Mouse (Mus musculus) T-helper 1 cell (primary cell): ENCODE measurements around the gene Ctc1.

Source experiments
- in situ Hi-C: fragments of 300-600 bp; cut with MboI, MseI; formaldehyde crosslinking; loops from one replicate; pipeline ENCODE4 v1.15.1; 2025; ENCODE audit warnings: high pct_unique_total_duplicates

The Ctc1 gene

GRCm38 (mm10) chr11:69066956-69067355 lies 51.2 kb downstream of the Ctc1 start:
- in situ Hi-C loops: loop anchor here (10.0 kb wide), 1 partner anchor 168 kb away; the partner anchor contains the start of gene Gucy2e

- in situ Hi-C loops: loop anchor here (10.0 kb wide), 1 partner anchor 167 kb away; the partner anchor contains the start of gene Gucy2e
Observed at GRCm38 (mm10) chr11:69067601-69068000, 51.9 kb downstream of the Ctc1 start.

GRCm38 (mm10) chr11:69070093-69070492 lies 54.4 kb downstream of the Ctc1 start:
- in situ Hi-C loops: no loop called here

GRCm38 (mm10) chr11:69070590-69071222 lies 55.0 kb downstream of the Ctc1 start, which contains the start of gene Tmem107:
Tmem107 (plus strand) TSS chr11:69070806.
- in situ Hi-C loops: no loop called here

- in situ Hi-C loops: no loop called here
Observed at GRCm38 (mm10) chr11:69071262-69071661, 55.6 kb downstream of the Ctc1 start.

- in situ Hi-C loops: no loop called here
Observed at GRCm38 (mm10) chr11:69072234-69072633, 56.5 kb downstream of the Ctc1 start.

GRCm38 (mm10) chr11:69072666-69073064 lies 57.0 kb downstream of the Ctc1 start:
- in situ Hi-C loops: no loop called here

GRCm38 (mm10) chr11:69073065-69073888 lies 57.6 kb downstream of the Ctc1 start:
- in situ Hi-C loops: no loop called here

GRCm38 (mm10) chr11:69073951-69074775 lies 58.5 kb downstream of the Ctc1 start:
- in situ Hi-C loops: no loop called here

GRCm38 (mm10) chr11:69074776-69075069 lies 59.0 kb downstream of the Ctc1 start:
- in situ Hi-C loops: no loop called here

- in situ Hi-C loops: no loop called here
Observed at GRCm38 (mm10) chr11:69075764-69076479, 60.2 kb downstream of the Ctc1 start.

- in situ Hi-C loops: no loop called here
Observed at GRCm38 (mm10) chr11:69076572-69076971, 60.9 kb downstream of the Ctc1 start.

- in situ Hi-C loops: no loop called here
Observed at GRCm38 (mm10) chr11:69077316-69077715, 61.6 kb downstream of the Ctc1 start.

- in situ Hi-C loops: no loop called here
Observed at GRCm38 (mm10) chr11:69078041-69078440, 62.3 kb downstream of the Ctc1 start.

- in situ Hi-C loops: no loop called here
Observed at GRCm38 (mm10) chr11:69078805-69079438, 63.2 kb downstream of the Ctc1 start.

- in situ Hi-C loops: no loop called here
Observed at GRCm38 (mm10) chr11:69080102-69080854, 64.6 kb downstream of the Ctc1 start.

GRCm38 (mm10) chr11:69080855-69081222 lies 65.1 kb downstream of the Ctc1 start:
- in situ Hi-C loops: no loop called here

GRCm38 (mm10) chr11:69081613-69082012 lies 65.9 kb downstream of the Ctc1 start:
- in situ Hi-C loops: no loop called here

GRCm38 (mm10) chr11:69085608-69086007 lies 69.9 kb downstream of the Ctc1 start:
- in situ Hi-C loops: no loop called here
